Mouse (Mus musculus) cortical plate, adult 2 months (tissue): ENCODE data around the gene Ankrd39. TPM values are rescaled to one million over a fixed set of nuclear protein-coding genes. Genes with fewer than 3 reads are reported as not detected.
"Not testable (repeated sequence)": the region's sequence is repeated elsewhere in the genome, so short reads cannot be mapped to it uniquely, and the experiment has no call there.

Experiments
- H3K27ac ChIP-seq: fragments of 200-500 bp; 2 replicates; pipeline ENCODE4 v1.5.1; 2012; ENCODE audit warnings: low read length, control low read depth, inconsistent platforms; ENCODE audit not compliant: insufficient read depth
- H3K4me1 ChIP-seq: fragments of 200-500 bp; 2 replicates; pipeline ENCODE4 v1.6.1; 2011; ENCODE audit warnings: low read length; ENCODE audit not compliant: control insufficient read depth, insufficient read depth
- H3K4me3 ChIP-seq: fragments of 200-500 bp; 2 replicates; pipeline ENCODE4 v1.5.1; 2011; ENCODE audit warnings: mild to moderate bottlenecking, low read length, control low read depth; ENCODE audit not compliant: insufficient read depth
- CTCF ChIP-seq: fragments of 200-500 bp; IDR thresholded peaks from 2 replicates; pipeline ENCODE4 v1.5.1; 2011; ENCODE audit warnings: mild to moderate bottlenecking, control low read depth, low read length; ENCODE audit not compliant: insufficient read depth; ENCODE audit errors: extremely low read depth
- POLR2A ChIP-seq: fragments of 200-500 bp; IDR thresholded peaks from 2 replicates; pipeline ENCODE4 v1.6.1; 2011; ENCODE audit warnings: mild to moderate bottlenecking, low read length, control low read depth; ENCODE audit not compliant: insufficient read depth; ENCODE audit errors: extremely low read depth
- polyA plus RNA-seq: library from polyadenylated mRNA; depleted of rRNA; stranded (reverse); fragments of >200 nt; gene quantifications from 2 replicates; pipeline ENCODE4 v1.2.3, GENCODE M21; 2012

The Ankrd39 gene
- polyA plus RNA-seq, 1 experiment, result 20.0 TPM

DNA sequence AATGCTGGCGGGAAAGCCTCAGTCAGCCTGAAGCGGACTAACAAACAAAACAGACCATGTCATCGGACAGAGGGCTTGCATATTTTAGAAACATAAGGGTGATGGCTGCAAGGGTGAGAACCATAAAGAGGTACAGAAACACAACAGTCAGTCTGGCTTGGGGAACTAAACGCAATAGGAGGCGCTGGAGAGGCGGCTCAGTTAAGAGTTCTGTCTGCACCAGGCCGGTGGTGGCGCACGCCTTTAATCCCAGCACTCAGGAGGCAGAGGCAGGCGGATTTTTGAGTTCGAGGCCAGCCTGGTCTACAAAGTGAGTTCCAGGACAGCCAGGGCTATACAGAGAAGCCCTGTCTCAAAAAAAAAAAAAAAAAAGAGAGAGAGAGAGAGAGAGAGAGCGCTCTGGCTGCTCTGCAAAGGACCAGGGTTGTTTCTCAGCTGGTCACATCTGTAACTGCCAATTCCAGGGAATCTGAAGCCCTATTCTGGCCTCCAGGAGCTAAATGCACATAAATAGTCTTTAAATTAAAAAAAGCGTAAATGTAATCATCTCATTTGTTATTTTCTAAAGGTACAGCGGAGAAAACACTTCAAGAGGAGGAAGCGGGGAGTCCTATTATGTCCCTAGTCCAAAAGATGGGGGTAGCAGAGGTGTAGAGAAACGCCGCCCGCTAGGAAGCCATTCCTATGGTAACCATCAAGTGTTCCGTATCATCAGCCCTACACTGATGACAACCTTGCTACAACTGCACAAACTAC, 1.2 kb downstream of the Ankrd39 start:
- Histone ChIP-seq H3K4me1 (no peaks in the 10 kb centered on the region), H3K4me3 (peak overlapping the region; percentile 67), H3K27ac (no peak overlapping the region)
- TF ChIP-seq CTCF (no peak), POLR2A (no peak)

- H3K4me3 ChIP-seq, result no peak overlapping the region
- TF ChIP-seq CTCF (no peak), POLR2A (no peak)
- no peaks in the 10 kb centered on the region for H3K4me1 ChIP-seq
Measured at GRCm38 (mm10) chr1:36545382-36545781, 1.9 kb downstream of the Ankrd39 start.

DNA sequence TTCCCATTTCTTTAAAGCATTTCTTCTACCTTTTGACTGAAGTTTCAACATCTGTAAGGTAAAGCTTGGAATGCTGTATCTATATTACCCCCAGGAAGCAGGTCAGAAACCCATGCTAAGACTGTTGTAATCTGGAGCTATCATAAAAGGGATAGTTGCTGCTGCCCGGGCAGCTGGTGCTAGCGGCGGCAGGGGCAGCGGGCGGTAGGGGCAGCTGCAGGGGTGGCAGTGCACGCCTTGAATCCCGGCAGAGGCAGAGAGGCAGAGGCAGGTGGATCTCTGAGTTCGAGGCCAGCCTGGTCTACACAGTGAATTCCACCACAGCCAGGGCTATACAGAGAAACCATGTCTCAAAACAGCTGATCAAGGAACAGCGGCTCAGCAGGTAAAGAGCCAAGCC, 4.3 kb downstream of the Ankrd39 start:
- Histone ChIP-seq H3K4me1 (no peaks in the 10 kb centered on the region), H3K4me3 (no peak overlapping the region), H3K27ac (no peak overlapping the region)
- TF ChIP-seq POLR2A (no peak), CTCF (no peak)

More at GRCm38 (mm10) chr1:36545382-36545781, 1.9 kb downstream of the Ankrd39 start:
- no peak overlapping the region for H3K27ac ChIP-seq

DNA sequence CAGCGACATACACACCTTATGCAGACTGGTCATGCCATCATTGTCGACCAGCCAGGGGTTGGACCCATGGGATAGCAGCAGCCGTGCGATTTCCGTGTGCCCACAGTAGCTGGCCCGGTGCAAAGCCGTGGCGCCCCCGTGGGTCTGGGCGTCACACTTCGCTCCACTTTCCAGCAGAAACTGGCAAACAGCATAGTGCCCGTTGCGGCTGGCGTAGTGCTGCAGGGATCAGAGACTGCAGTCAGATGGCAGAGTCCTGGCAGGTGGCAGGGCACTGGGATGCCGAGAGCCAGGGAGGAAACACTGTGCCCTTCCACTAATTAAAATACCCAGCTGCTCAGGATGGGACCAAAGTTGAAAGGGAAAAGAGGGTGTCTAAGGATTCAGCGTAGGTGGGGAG, 5.4 kb downstream of the Ankrd39 start:
- Histone ChIP-seq H3K4me3 (no peak overlapping the region), H3K4me1 (no peaks in the 10 kb centered on the region), H3K27ac (no peak overlapping the region)
- no peak for TF ChIP-seq POLR2A
- no peak for TF ChIP-seq CTCF

DNA sequence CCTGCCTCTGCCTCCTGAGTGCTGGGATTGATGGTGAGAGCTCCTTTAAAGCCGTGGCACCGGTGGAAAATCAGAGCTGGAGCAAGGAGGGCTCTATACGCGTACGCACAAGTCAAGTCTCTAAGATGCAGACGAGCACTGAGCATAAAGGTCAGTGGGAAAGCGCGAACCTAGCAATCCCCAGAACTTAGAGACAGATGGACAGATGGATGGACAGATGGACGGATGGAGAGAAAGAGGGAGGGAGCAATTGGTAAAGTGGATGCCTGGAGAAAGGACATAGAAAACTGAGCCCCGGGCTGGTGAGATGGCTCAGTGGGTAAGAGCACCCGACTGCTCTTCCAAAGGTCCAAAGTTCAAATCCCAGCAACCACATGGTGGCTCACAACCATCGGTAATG, 6.4 kb downstream of the Ankrd39 start:
- no peak overlapping the region for H3K4me3 ChIP-seq
- H3K4me1 ChIP-seq, result no peaks in the 10 kb centered on the region; the same call in 1 of the 2 replicates
- H3K27ac ChIP-seq, result no peak overlapping the region
- no peak for TF ChIP-seq POLR2A

GRCm38 (mm10) chr1:36540132-36540531, 7.1 kb downstream of the Ankrd39 start:
- no peak for TF ChIP-seq CTCF
- TF ChIP-seq POLR2A, result no peak
- Histone ChIP-seq H3K4me1 (no peaks in the 10 kb centered on the region; the same call in 1 of the 2 replicates), H3K27ac (no peak overlapping the region), H3K4me3 (no peak overlapping the region)

- Histone ChIP-seq H3K4me1 (no peaks in the 10 kb centered on the region; the same call in 1 of the 2 replicates), H3K27ac (no peak within 1 kb of the TSS), H3K4me3 (no peak within 1 kb of the TSS)
- TF ChIP-seq CTCF (no peak), POLR2A (no peak)
Measured at GRCm38 (mm10) chr1:36539186-36539585, 8.1 kb downstream of the Ankrd39 start, which contains the start of gene Gm42417. Gm42417 (minus strand) TSS chr1:36539429.

GRCm38 (mm10) chr1:36538727-36539126, 8.5 kb downstream of the Ankrd39 start:
- TF ChIP-seq CTCF (no peak), POLR2A (no peak)
- Histone ChIP-seq H3K4me3 (no peak overlapping the region), H3K4me1 (no peaks in the 10 kb centered on the region; the same call in 1 of the 2 replicates), H3K27ac (no peak overlapping the region)

GRCm38 (mm10) chr1:36536783-36537182, 10.5 kb downstream of the Ankrd39 start, which contains the start of gene Ankrd23:
Ankrd23 (minus strand) TSS chr1:36536883.
- H3K4me3 ChIP-seq, H3K27ac ChIP-seq, H3K4me1 ChIP-seq: not testable (repeated sequence)

DNA sequence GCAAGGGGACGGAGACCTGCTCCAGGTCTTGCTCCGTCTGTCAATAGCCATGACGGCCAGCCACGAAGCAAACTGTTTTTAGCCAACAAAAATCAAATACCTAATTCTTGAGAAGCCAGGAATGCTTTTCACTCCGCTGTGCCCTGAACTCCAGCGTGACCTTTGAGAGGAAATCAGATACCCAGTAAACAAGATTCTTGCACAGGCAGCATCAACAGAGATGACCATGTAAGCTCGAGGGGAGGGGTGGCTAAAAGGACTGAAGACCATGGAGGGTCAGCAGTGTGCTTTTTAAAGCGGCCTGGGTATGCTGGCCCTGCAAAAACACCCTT, 10.9 kb downstream of the Ankrd39 start:
- TF ChIP-seq CTCF (no peak), POLR2A (no peak)
- no peak overlapping the region for H3K4me3 ChIP-seq
- no peak overlapping the region for H3K27ac ChIP-seq

More for the DNA sequence above, 10.9 kb downstream of the Ankrd39 start:
- no peaks in the 10 kb centered on the region; the same call in 1 of the 2 replicates for H3K4me1 ChIP-seq
